Mouse (Mus musculus) cortical plate, adult 2 months (tissue): Measurements from ENCODE around the gene Hbb-bs. TPM values are rescaled to one million over a fixed set of nuclear protein-coding genes. Genes with fewer than 3 reads are reported as not detected.

ENCODE experiments used
- H3K27ac ChIP-seq: fragments of 200-500 bp; 2 replicates; pipeline ENCODE4 v1.5.1; 2012; ENCODE audit warnings: low read length, control low read depth, inconsistent platforms; ENCODE audit not compliant: insufficient read depth
- H3K4me1 ChIP-seq: fragments of 200-500 bp; 2 replicates; pipeline ENCODE4 v1.6.1; 2011; ENCODE audit warnings: low read length; ENCODE audit not compliant: control insufficient read depth, insufficient read depth
- H3K4me3 ChIP-seq: fragments of 200-500 bp; 2 replicates; pipeline ENCODE4 v1.5.1; 2011; ENCODE audit warnings: mild to moderate bottlenecking, low read length, control low read depth; ENCODE audit not compliant: insufficient read depth
- CTCF ChIP-seq: fragments of 200-500 bp; IDR thresholded peaks from 2 replicates; pipeline ENCODE4 v1.5.1; 2011; ENCODE audit warnings: mild to moderate bottlenecking, control low read depth, low read length; ENCODE audit not compliant: insufficient read depth; ENCODE audit errors: extremely low read depth
- POLR2A ChIP-seq: fragments of 200-500 bp; IDR thresholded peaks from 2 replicates; pipeline ENCODE4 v1.6.1; 2011; ENCODE audit warnings: mild to moderate bottlenecking, low read length, control low read depth; ENCODE audit not compliant: insufficient read depth; ENCODE audit errors: extremely low read depth
- polyA plus RNA-seq: library from polyadenylated mRNA; depleted of rRNA; stranded (reverse); fragments of >200 nt; gene quantifications from 2 replicates; pipeline ENCODE4 v1.2.3, GENCODE M21; 2012; rRNA removed

Hbb-bs gene
- 471 and 650 TPM in 2 replicates for polyA plus RNA-seq

GRCm38 (mm10) chr7:103827808-103828207, at the start of gene Hbb-bs:
TSS of gene Hbb-bs (minus strand) at chr7:103828096.
- no peaks in the 10 kb centered on the region for H3K4me1 ChIP-seq

GRCm38 (mm10) chr7:103877093-103877492, 49.2 kb upstream of the Hbb-bs start:
- Histone ChIP-seq H3K4me3 (no peak overlapping the region), H3K4me1 (no peaks in the 10 kb centered on the region)
- no peak for TF ChIP-seq CTCF
- no peak for TF ChIP-seq POLR2A

More at GRCm38 (mm10) chr7:103827808-103828207, at the start of gene Hbb-bs:
- no peak for TF ChIP-seq CTCF
- no peak for TF ChIP-seq POLR2A
- H3K4me3 ChIP-seq: no peak within 1 kb of the TSS
- no peak within 1 kb of the TSS for H3K27ac ChIP-seq

GRCm38 (mm10) chr7:103874451-103874850, 46.6 kb upstream of the Hbb-bs start:
- H3K4me3 ChIP-seq: no peak overlapping the region
- H3K27ac ChIP-seq: no peak overlapping the region
- no peak for TF ChIP-seq POLR2A
- 0 out of 2 replicates have a peak, but pooled peaks have one; percentile 1 for TF ChIP-seq CTCF
- H3K4me1 ChIP-seq: no peaks in the 10 kb centered on the region

More at GRCm38 (mm10) chr7:103877093-103877492, 49.2 kb upstream of the Hbb-bs start:
- no peak overlapping the region for H3K27ac ChIP-seq

- TF ChIP-seq POLR2A: no peak
- no peak for TF ChIP-seq CTCF
- Histone ChIP-seq H3K27ac (no peak overlapping the region), H3K4me1 (no peaks in the 10 kb centered on the region), H3K4me3 (no peak overlapping the region)
These were observed 45.2 kb upstream of the Hbb-bs start for GRCm38 (mm10) chr7:103873064-103873463.

- TF ChIP-seq CTCF (no peak), POLR2A (no peak)
- no peak overlapping the region for H3K4me3 ChIP-seq
- H3K27ac ChIP-seq: no peak overlapping the region
- H3K4me1 ChIP-seq: no peaks in the 10 kb centered on the region
These were observed 42.8 kb upstream of the Hbb-bs start for GRCm38 (mm10) chr7:103870667-103871066.

- H3K27ac ChIP-seq: no peak overlapping the region
- no peak for TF ChIP-seq POLR2A
- TF ChIP-seq CTCF: no peak
- H3K4me1 ChIP-seq: no peaks in the 10 kb centered on the region
- no peak overlapping the region for H3K4me3 ChIP-seq
These were observed 37.8 kb upstream of the Hbb-bs start for GRCm38 (mm10) chr7:103865716-103866115.

- Histone ChIP-seq H3K27ac (no peak overlapping the region), H3K4me1 (no peaks in the 10 kb centered on the region), H3K4me3 (no peak overlapping the region)
- no peak for TF ChIP-seq POLR2A
These were observed 33.6 kb upstream of the Hbb-bs start for GRCm38 (mm10) chr7:103861531-103861930.

- TF ChIP-seq CTCF (no peak), POLR2A (no peak)
- H3K4me3 ChIP-seq: no peak overlapping the region
- H3K4me1 ChIP-seq: no peaks in the 10 kb centered on the region
- no peak overlapping the region for H3K27ac ChIP-seq
These were observed 33.0 kb upstream of the Hbb-bs start for GRCm38 (mm10) chr7:103860855-103861254.

- Histone ChIP-seq H3K4me1 (no peaks in the 10 kb centered on the region), H3K4me3 (no peak overlapping the region), H3K27ac (no peak overlapping the region)
- TF ChIP-seq POLR2A (no peak), CTCF (no peak)
These were observed 31.2 kb upstream of the Hbb-bs start for GRCm38 (mm10) chr7:103859076-103859475.

- Histone ChIP-seq H3K27ac (no peak overlapping the region), H3K4me1 (no peaks in the 10 kb centered on the region), H3K4me3 (no peak overlapping the region)
- TF ChIP-seq POLR2A: no peak
- TF ChIP-seq CTCF: no peak
These were observed 26.8 kb upstream of the Hbb-bs start for GRCm38 (mm10) chr7:103854669-103855068.
